Mouse (Mus musculus) hindbrain, postnatal 0 days (tissue): ENCODE results near the gene Cstl1. TPM values are rescaled to one million over a fixed set of nuclear protein-coding genes. Genes with fewer than 3 reads are reported as not detected.
A peak's percentile ranks its signal among the peaks of the same experiment; 100 is the strongest.
"Not testable (repeated sequence)": the region's sequence is repeated elsewhere in the genome, so short reads cannot be mapped to it uniquely, and the experiment has no call there.

ENCODE experiments used
- ATAC-seq: fragments of 200-750 bp; cut with Nextera tagmentation; 2 replicates; pipeline ENCODE4 v1.8.0; 2017; ENCODE audit warnings: mild to moderate bottlenecking, moderate TSS enrichment, moderate library complexity
- DNase-seq: peaks from one replicate; pipeline ENCODE4 v3.0.0-alpha.2; 2015; ENCODE audit warnings: low spot score
- H3K27ac ChIP-seq: fragments of 300-500 bp; sonication (generic); 2 replicates; pipeline ENCODE4 v1.5.1; 2014; ENCODE audit warnings: mild to moderate bottlenecking
- H3K27me3 ChIP-seq: fragments of 300-500 bp; sonication (generic); 2 replicates; pipeline ENCODE4 v1.6.1; 2014; ENCODE audit warnings: low read length, mixed read lengths; ENCODE audit not compliant: insufficient read depth
- H3K36me3 ChIP-seq: fragments of 300-500 bp; sonication (generic); 2 replicates; pipeline ENCODE4 v1.6.1; 2014; ENCODE audit warnings: low read length, mixed read lengths; ENCODE audit not compliant: insufficient read depth
- H3K4me1 ChIP-seq: fragments of 300-500 bp; sonication (generic); 2 replicates; pipeline ENCODE4 v1.6.1; 2014; ENCODE audit warnings: antibody characterized with exemption, low read length, mixed read lengths; ENCODE audit not compliant: insufficient read depth
- H3K4me2 ChIP-seq: fragments of 300-500 bp; sonication (generic); 2 replicates; pipeline ENCODE4 v1.6.1; 2014; ENCODE audit warnings: low read depth, mild to moderate bottlenecking, low read length, moderate library complexity, mixed read lengths
- H3K4me3 ChIP-seq: fragments of 300-500 bp; sonication (generic); 2 replicates; pipeline ENCODE4 v1.5.1; 2014; ENCODE audit warnings: low read length
- H3K9ac ChIP-seq: fragments of 300-500 bp; sonication (generic); replicated peaks from 2 replicates; pipeline ENCODE4 v1.6.1; 2014; ENCODE audit warnings: mild to moderate bottlenecking, low read length, moderate library complexity, mixed read lengths
- H3K9me3 ChIP-seq: fragments of 300-500 bp; sonication (generic); 2 replicates; pipeline ENCODE4 v1.6.1; 2016; ENCODE audit warnings: low read length, mixed read lengths
- CTCF ChIP-seq: IDR thresholded peaks from 2 replicates; pipeline ENCODE4 v1.5.1; 2016; ENCODE audit warnings: antibody characterized with exemption, control low read depth, low read depth
- WGBS: fragments of 180-500 bp; shearing (Covaris S2); extraction: QIAGEN DNeasy Blood & Tissue Kit; methylation state at CpG from one replicate; pipeline ENCODE4 v1.1.7; 2014; 5-methylcytosine and 5-hydroxymethylcytosine counted together
- polyA plus RNA-seq: library from polyadenylated mRNA; unstranded; fragments of >200 nt; fragmentation: Nextera tagmentation; extraction: Ambion mirVana; gene quantifications from 2 replicates; pipeline ENCODE4 v1.2.1, GENCODE M21; 2015
- total RNA-seq: library from RNA; depleted of rRNA; stranded (reverse); fragments of >200 nt; gene quantifications from 2 replicates; pipeline ENCODE4 v1.2.3, GENCODE M21; 2014; rRNA removed

The Cstl1 gene
- total and polyA plus RNA-seq, 2 experiments from 2014 or later = not detected

GRCm38 (mm10) chr2:148763648-148764388, 13.7 kb downstream of the Cstl1 start:
- no peak for DNase-seq
- Histone ChIP-seq H3K4me2 (no peak overlapping the region), H3K4me1 (no peaks in the 10 kb centered on the region), H3K9ac (no peak overlapping the region), H3K4me3 (no peak overlapping the region), H3K36me3 (no peaks in the 10 kb centered on the region), H3K9me3 (no peaks in the 10 kb centered on the region), H3K27ac (no peak overlapping the region), H3K27me3 (no peaks in the 10 kb centered on the region)
- ATAC-seq = no peak
- 96% methylated on average over 1 of the region's 1 CpGs for WGBS
- no peak for TF ChIP-seq CTCF

GRCm38 (mm10) chr2:148771397-148771796, 21.2 kb downstream of the Cstl1 start, which contains the start of gene Cst11:
TSS of gene Cst11 (minus strand) at chr2:148771497.
- H3K36me3 ChIP-seq, H3K4me2 ChIP-seq, H3K9me3 ChIP-seq, H3K4me1 ChIP-seq, H3K27ac ChIP-seq, H3K9ac ChIP-seq, H3K4me3 ChIP-seq, DNase-seq, ATAC-seq, H3K27me3 ChIP-seq: not testable (repeated sequence)
- WGBS = 82% methylated on average over 4 of the region's 4 CpGs

DNA sequence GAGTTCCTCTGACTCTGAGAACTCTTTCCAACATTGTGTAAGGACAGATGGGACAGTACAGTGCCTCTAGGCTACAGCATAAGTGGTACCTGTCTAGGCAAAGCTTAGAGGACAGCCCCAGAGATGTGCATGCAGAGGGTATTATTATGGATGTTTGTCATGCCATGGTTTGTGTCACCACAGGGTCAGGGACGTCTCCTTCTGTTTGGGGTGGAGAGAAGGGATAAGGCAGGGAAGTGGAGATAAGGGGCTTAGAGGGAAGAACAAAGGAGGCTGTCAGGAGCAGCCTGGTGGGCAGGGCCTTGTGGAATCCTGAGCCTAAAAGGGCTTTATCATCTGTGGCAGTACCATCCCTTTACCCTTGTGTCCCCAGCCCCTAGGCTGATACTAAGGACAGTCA, 31.6 kb downstream of the Cstl1 start, which contains the start of gene 8030411F24Rik:
Gene 8030411F24Rik, plus strand, starts transcription at position 301 of the 400 bp plus-strand sequence.
- TF ChIP-seq CTCF = no peak
- Histone ChIP-seq H3K4me1 (no peaks in the 10 kb centered on the region), H3K9me3 (no peaks in the 10 kb centered on the region), H3K4me3 (no peak within 1 kb of the TSS), H3K27me3 (no peaks in the 10 kb centered on the region), H3K9ac (no peak within 1 kb of the TSS), H3K4me2 (no peak within 1 kb of the TSS), H3K27ac (no peak within 1 kb of the TSS), H3K36me3 (no peaks in the 10 kb centered on the region)
- 10% methylated on average over 1 of the region's 1 CpGs for WGBS
- ATAC-seq (no peak), DNase-seq (no peak)

DNA sequence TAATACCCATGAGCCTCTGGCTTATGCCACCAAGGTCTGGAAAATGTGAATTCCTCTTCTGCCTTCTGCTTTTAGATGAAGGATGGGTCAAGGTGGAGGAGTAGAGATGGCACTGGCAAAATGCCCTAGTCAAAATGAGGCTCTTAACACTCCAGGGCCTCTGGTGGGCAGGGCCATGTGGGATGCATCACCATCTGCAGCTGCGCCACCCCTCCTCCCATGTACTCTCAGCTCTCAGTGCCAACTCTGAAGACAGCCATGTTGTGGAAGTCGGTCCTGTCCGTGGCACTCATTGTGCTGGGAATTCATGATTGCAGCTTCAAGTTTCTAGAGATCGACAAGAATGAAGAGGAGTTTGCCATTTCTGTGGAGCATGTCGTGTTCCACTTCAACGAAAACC, 39.0 kb downstream of the Cstl1 start, which contains the start of gene Cst12:
Gene Cst12, plus strand, starts transcription at position 220 of the 400 bp plus-strand sequence.
- TF ChIP-seq CTCF = no peak

GRCm38 (mm10) chr2:148798485-148798884, 48.3 kb downstream of the Cstl1 start, which contains the start of gene Cst8:
TSS of gene Cst8 (plus strand) at chr2:148798785.
- TF ChIP-seq CTCF = no peak
- Histone ChIP-seq H3K36me3 (no peaks in the 10 kb centered on the region), H3K9ac (no peak within 1 kb of the TSS), H3K27ac (no peak within 1 kb of the TSS), H3K4me2 (no peak within 1 kb of the TSS), H3K4me3 (no peak within 1 kb of the TSS), H3K4me1 (no peaks in the 10 kb centered on the region), H3K27me3 (no peaks in the 10 kb centered on the region), H3K9me3 (no peaks in the 10 kb centered on the region)
- 77% methylated on average over 1 of the region's 1 CpGs for WGBS
- ATAC-seq (no peak), DNase-seq (no peak)

More for the DNA sequence above, 39.0 kb downstream of the Cstl1 start, which contains the start of gene Cst12:
- Histone ChIP-seq H3K9me3 (no peaks in the 10 kb centered on the region), H3K27me3 (no peaks in the 10 kb centered on the region), H3K36me3 (no peaks in the 10 kb centered on the region), H3K4me2 (no peak within 1 kb of the TSS), H3K9ac (no peak within 1 kb of the TSS), H3K27ac (no peak within 1 kb of the TSS), H3K4me1 (no peaks in the 10 kb centered on the region), H3K4me3 (no peak within 1 kb of the TSS)
- WGBS = 92% methylated on average over 6 of the region's 6 CpGs
- ATAC-seq (no peak), DNase-seq (no peak)

DNA sequence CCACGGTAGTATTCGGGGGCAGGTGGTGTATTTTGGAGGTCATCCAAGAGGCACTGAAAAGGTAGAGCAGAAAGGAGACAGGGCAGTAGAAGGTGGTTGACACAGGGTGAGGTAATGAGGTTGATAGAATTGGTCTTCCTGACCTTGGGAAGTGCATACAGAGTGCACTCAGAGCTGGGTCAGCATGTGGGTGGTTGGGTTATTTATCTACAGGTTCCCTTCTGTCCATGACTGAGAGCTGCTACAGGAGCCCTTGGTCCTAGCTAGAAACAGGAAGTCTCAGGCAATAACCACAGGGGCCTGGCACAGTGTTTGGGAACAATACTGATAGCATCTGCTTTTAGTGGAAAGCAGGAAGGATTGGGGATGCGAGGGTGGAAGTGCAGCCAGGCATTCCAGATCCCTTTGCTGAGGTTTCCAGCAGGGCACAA, 51.3 kb downstream of the Cstl1 start:
- Histone ChIP-seq H3K4me3 (no peak overlapping the region), H3K4me1 (no peaks in the 10 kb centered on the region), H3K27ac (no peak overlapping the region), H3K9ac (no peak overlapping the region), H3K27me3 (no peaks in the 10 kb centered on the region), H3K4me2 (no peak overlapping the region), H3K36me3 (no peaks in the 10 kb centered on the region), H3K9me3 (no peaks in the 10 kb centered on the region)
- ATAC-seq = 0 out of 2 replicates have a peak, but pooled peaks have one; percentile 43
- 56% methylated on average over 3 of the region's 3 CpGs for WGBS
- no peak for DNase-seq
- TF ChIP-seq CTCF = no peak

Other genes starting within 250 kb of the Cstl1 start
- gene Nxt1, start 77.8 kb upstream of the Cstl1 start, total RNA-seq = 22.9 and 35.3 TPM in 2 replicates
- 34.0 and 37.8 TPM in 2 replicates for gene Nxt1, start 77.8 kb upstream of the Cstl1 start, polyA plus RNA-seq
- 21.4 and 24.1 TPM in 2 replicates for gene Gzf1, start 69.3 kb upstream of the Cstl1 start, total RNA-seq
- 15.5 and 17.3 TPM in 2 replicates for gene Gzf1, start 69.3 kb upstream of the Cstl1 start, polyA plus RNA-seq
- gene Napb, start 17.9 kb upstream of the Cstl1 start, total RNA-seq = 115 and 125 TPM in 2 replicates
- gene Napb, start 17.9 kb upstream of the Cstl1 start, polyA plus RNA-seq = 81.5 and 99.2 TPM in 2 replicates
- not detected in 2 replicates for gene Cst11, start 21.1 kb downstream of the Cstl1 start, total RNA-seq
- gene Cst11, start 21.1 kb downstream of the Cstl1 start, polyA plus RNA-seq = not detected in 2 replicates
- not detected in 2 replicates for gene 8030411F24Rik, start 31.7 kb downstream of the Cstl1 start, total RNA-seq
- gene 8030411F24Rik, start 31.7 kb downstream of the Cstl1 start, polyA plus RNA-seq = not detected in 2 replicates
- not detected in 2 replicates for gene Cst12, start 39.0 kb downstream of the Cstl1 start, total RNA-seq
- not detected in 2 replicates for gene Cst12, start 39.0 kb downstream of the Cstl1 start, polyA plus RNA-seq
- not detected in 2 replicates for gene Cst8, start 48.4 kb downstream of the Cstl1 start, total RNA-seq
- gene Cst8, start 48.4 kb downstream of the Cstl1 start, polyA plus RNA-seq = not detected in 2 replicates
- not detected in 2 replicates for gene Cst13, start 69.7 kb downstream of the Cstl1 start, total RNA-seq
- gene Cst13, start 69.7 kb downstream of the Cstl1 start, polyA plus RNA-seq = not detected in 2 replicates
- gene Cst9, start 84.8 kb downstream of the Cstl1 start, total RNA-seq = not detected in 2 replicates
- gene Cst9, start 84.8 kb downstream of the Cstl1 start, polyA plus RNA-seq = not detected in 2 replicates
- not detected in 2 replicates for gene 9230104L09Rik, start 114.7 kb downstream of the Cstl1 start, total RNA-seq
- gene 9230104L09Rik, start 114.7 kb downstream of the Cstl1 start, polyA plus RNA-seq = not detected in 2 replicates
- gene Cst3, start 125.3 kb downstream of the Cstl1 start, total RNA-seq = 787 and 928 TPM in 2 replicates
- 1,585 and 1,721 TPM in 2 replicates for gene Cst3, start 125.3 kb downstream of the Cstl1 start, polyA plus RNA-seq